9 mouse cellular contexts compared by ENCODE assay signal in genomic region chr11:35006773-35007567, GRCm38 (mm10).
DNase-seq lines count a peak whose midpoint lies in the region; ATAC-seq and TF ChIP-seq lines count a peak whose summit lies in the region.
"Had no signal": no experiment of that assay in that cellular context is flagged by ENCODE, and none has a peak within 500 bp of the region (broad histone marks: within the 10 kb centered on the region; RNA-seq: fewer than 3 reads in every experiment).

No protein-coding gene starts in this region.

- H3K9me3 ChIP-seq in heart, embryonic 13.5 days = no peaks in the 10 kb centered on the region
- no peaks in the 10 kb centered on the region for H3K9me3 ChIP-seq in limb, embryonic 15.5 days
- no peaks in the 10 kb centered on the region for H3K9me3 ChIP-seq in midbrain, postnatal 0 days (ENCODE audit: low read length)

- H3K27ac ChIP-seq in heart, embryonic 13.5 days (replicated peaks) = peak overlapping the region; percentile 30; the same call in 1 of the 2 replicates
- no peak overlapping the region for H3K27ac ChIP-seq in limb, embryonic 15.5 days
- no peak overlapping the region for H3K27ac ChIP-seq in midbrain, postnatal 0 days (ENCODE audit: low read depth, low read length)

- no peaks in the 10 kb centered on the region for H3K27me3 ChIP-seq in heart, embryonic 13.5 days (replicated peaks)
- H3K27me3 ChIP-seq in limb, embryonic 15.5 days = no peaks in the 10 kb centered on the region
- no peaks in the 10 kb centered on the region for H3K27me3 ChIP-seq in midbrain, postnatal 0 days (ENCODE audit: insufficient read depth, low read length)

- 27% methylated on average over 20 of the region's 20 CpGs for WGBS in heart, embryonic 13.5 days
- 14% methylated on average over 20 of the region's 20 CpGs for WGBS in limb, embryonic 15.5 days
- WGBS in midbrain, postnatal 0 days = 45% methylated on average over 20 of the region's 20 CpGs

- H3K36me3 ChIP-seq in heart, embryonic 13.5 days = no peaks in the 10 kb centered on the region
- H3K36me3 ChIP-seq in limb, embryonic 15.5 days = no peaks in the 10 kb centered on the region
- no peaks in the 10 kb centered on the region for H3K36me3 ChIP-seq in midbrain, postnatal 0 days (ENCODE audit: insufficient read depth, low read length)

- no peak for TF ChIP-seq CTCF in midbrain, postnatal 0 days (IDR thresholded peaks at IDR 0.05)

- H3K9ac ChIP-seq in heart, embryonic 13.5 days = peak overlapping the region; percentile 47; the same call in 1 of the 2 replicates
- H3K9ac ChIP-seq in limb, embryonic 15.5 days = no peak overlapping the region
- H3K9ac ChIP-seq in midbrain, postnatal 0 days (replicated peaks; ENCODE audit: low read length, poor library complexity, severe bottlenecking) = no peak overlapping the region

- peak overlapping the region; percentile 32 for H3K4me3 ChIP-seq in heart, embryonic 13.5 days
- H3K4me3 ChIP-seq in limb, embryonic 15.5 days = no peak overlapping the region
- no peak overlapping the region for H3K4me3 ChIP-seq in midbrain, postnatal 0 days (ENCODE audit: low read depth, low read length)
- H3K4me3 ChIP-seq: erythroblast, embryonic 14.5 days had no signal

- H3K4me2 ChIP-seq in heart, embryonic 13.5 days = peak overlapping the region; percentile 62
- H3K4me2 ChIP-seq in limb, embryonic 15.5 days = peak overlapping the region; percentile 29
- no peak overlapping the region for H3K4me2 ChIP-seq in midbrain, postnatal 0 days (ENCODE audit: low read depth, low read length, poor library complexity, severe bottlenecking)

- no peak for DNase-seq in heart, adult 9 months (ENCODE audit: low spot score in 2 of 2)
- DNase-seq in embryo, embryonic 9.5 days (ENCODE audit: extremely low spot score) = peak; percentile 5
- peak; percentile 8 for DNase-seq in midbrain, postnatal 0 days (ENCODE audit: low spot score)
- DNase-seq in layer of hippocampus, adult 8-10 months (ENCODE audit: low spot score in 2 of 2) = no peak
- no peak for DNase-seq in thymus, postnatal 0 days (ENCODE audit: low spot score)

- peaks cover 24% of the 10 kb centered on the region for H3K4me1 ChIP-seq in heart, embryonic 13.5 days
- H3K4me1 ChIP-seq in limb, embryonic 15.5 days = peaks cover 11% of the 10 kb centered on the region
- H3K4me1 ChIP-seq in midbrain, postnatal 0 days (ENCODE audit: insufficient read depth, low read length) = no peaks in the 10 kb centered on the region

- ATAC-seq in heart, embryonic 13.5 days (ENCODE audit: extremely low read depth, insufficient number of reproducible peaks, low FRiP score, low TSS enrichment) = no peak
- no peak for ATAC-seq in limb, embryonic 15.5 days (ENCODE audit: insufficient number of reproducible peaks, low FRiP score, low TSS enrichment, low read depth)
- ATAC-seq in midbrain, postnatal 0 days (ENCODE audit: low FRiP score) = no peak
- ATAC-seq in granulocyte monocyte progenitor cell, adult 5-6 weeks (replicated peaks; ENCODE audit: poor library complexity, severe bottlenecking) = no peak

Comparison
In these comparisons a context has a peak if more than half of its experiments do, and no peak if none do; other contexts are left out.
1. DNase-seq: peak in embryo, embryonic 9.5 days (single experiment) and midbrain, postnatal 0 days (single experiment); none in heart, adult 9 months (0 of 2), layer of hippocampus, adult 8-10 months (0 of 2) and thymus, postnatal 0 days (single experiment).